Mouse (Mus musculus): ENCODE measurements around the gene E2f6. TPM values are rescaled to one million over a fixed set of nuclear protein-coding genes. Genes with fewer than 3 reads are reported as not detected.

E2f6 gene
- total RNA-seq (2021) = 100 to 1,000 TPM; 139 to 159 TPM
- long read RNA-seq, experiment 1, transcript E2f6-202 (4 exons, 3,018 nt) = minor isoform, 6 of 287 reads
- long read RNA-seq, experiment 1, transcript E2f6-201 (7 exons, 2,418 nt) = minor isoform, 80 of 287 reads
- long read RNA-seq, experiment 1, transcript E2f6-204 (8 exons, 2,362 nt) = major isoform, 165 of 287 reads
- long read RNA-seq, experiment 1, partial matches to known transcripts = 10 of 287 reads
- long read RNA-seq, experiment 1, other reads (novel, unspliced or antisense) = 26 of 287 reads
- long read RNA-seq, experiment 2, transcript E2f6-204 (8 exons, 2,362 nt) = major isoform, 188 of 301 reads
- long read RNA-seq, experiment 2, transcript E2f6-201 (7 exons, 2,418 nt) = minor isoform, 69 of 301 reads
- long read RNA-seq, experiment 2, partial matches to known transcripts = 14 of 301 reads
- long read RNA-seq, experiment 2, other reads (novel, unspliced or antisense) = 25 of 301 reads

GRCm38 (mm10) chr12:16810525-16811431 is at the start of gene E2f6:
Gene E2f6 (plus strand): TSS chr12:16810963.
- intact Hi-C loops (cut with DNase I) = no loop called here
- H3K27ac ChIP-seq = peak within 1 kb of the TSS; percentile 88
- TF ChIP-seq CTCF (IDR thresholded peaks at IDR 0.05) = no peak
- H3K4me3 ChIP-seq = peak within 1 kb of the TSS; percentile 91
- peak; percentile 88 for DNase-seq

GRCm38 (mm10) chr12:16761461-16761860 is 49.3 kb upstream of the E2f6 start:
- DNase-seq = no peak
- intact Hi-C loops (cut with DNase I) = no loop called here
- Histone ChIP-seq H3K27ac (no peak overlapping the region), H3K4me3 (no peak overlapping the region)
- no peak for TF ChIP-seq CTCF (IDR thresholded peaks at IDR 0.05)

GRCm38 (mm10) chr12:16763649-16764422 is 46.9 kb upstream of the E2f6 start:
- Histone ChIP-seq H3K4me3 (no peak overlapping the region), H3K27ac (no peak overlapping the region)
- DNase-seq = no peak
- no peak for TF ChIP-seq CTCF (IDR thresholded peaks at IDR 0.05)
- intact Hi-C loops (cut with DNase I) = no loop called here

- intact Hi-C loops (cut with DNase I) = no loop called here
- H3K4me3 ChIP-seq = no peak overlapping the region
- no peak for TF ChIP-seq CTCF (IDR thresholded peaks at IDR 0.05)
- no peak for DNase-seq
- H3K27ac ChIP-seq = 0 out of 2 replicates have a peak overlapping the region, but pooled peaks have one; percentile 0
Observed at GRCm38 (mm10) chr12:16764776-16765445, 45.9 kb upstream of the E2f6 start.

GRCm38 (mm10) chr12:16768251-16768650 is 42.5 kb upstream of the E2f6 start:
- no peak for TF ChIP-seq CTCF (IDR thresholded peaks at IDR 0.05)
- no peak for DNase-seq
- Histone ChIP-seq H3K27ac (peak overlapping the region; percentile 3; the same call in 1 of the 2 replicates), H3K4me3 (no peak overlapping the region)
- intact Hi-C loops (cut with DNase I) = no loop called here

- no peak overlapping the region for H3K4me3 ChIP-seq
- no peak for DNase-seq
- TF ChIP-seq CTCF (IDR thresholded peaks at IDR 0.05) = no peak
- peak overlapping the region; percentile 3; the same call in 1 of the 2 replicates for H3K27ac ChIP-seq
- intact Hi-C loops (cut with DNase I) = no loop called here
Observed at GRCm38 (mm10) chr12:16768711-16769110, 42.1 kb upstream of the E2f6 start.

GRCm38 (mm10) chr12:16769601-16770165 is 41.1 kb upstream of the E2f6 start:
- TF ChIP-seq CTCF (IDR thresholded peaks at IDR 0.05) = no peak
- H3K27ac ChIP-seq = no peak overlapping the region
- no peak for DNase-seq
- intact Hi-C loops (cut with DNase I) = no loop called here
- H3K4me3 ChIP-seq = no peak overlapping the region

- no peak overlapping the region for H3K4me3 ChIP-seq
- intact Hi-C loops (cut with DNase I) = no loop called here
- no peak for TF ChIP-seq CTCF (IDR thresholded peaks at IDR 0.05)
Observed at GRCm38 (mm10) chr12:16774605-16775004, 36.2 kb upstream of the E2f6 start.

GRCm38 (mm10) chr12:16775351-16775750 is 35.4 kb upstream of the E2f6 start:
- intact Hi-C loops (cut with DNase I) = no loop called here
- no peak for TF ChIP-seq CTCF (IDR thresholded peaks at IDR 0.05)
- H3K27ac ChIP-seq = no peak overlapping the region
- H3K4me3 ChIP-seq = no peak overlapping the region
- no peak for DNase-seq

More at GRCm38 (mm10) chr12:16774605-16775004, 36.2 kb upstream of the E2f6 start:
- DNase-seq = no peak
- H3K27ac ChIP-seq = no peak overlapping the region

GRCm38 (mm10) chr12:16778523-16778922 is 32.2 kb upstream of the E2f6 start:
- DNase-seq = no peak
- H3K4me3 ChIP-seq = no peak overlapping the region
- intact Hi-C loops (cut with DNase I) = no loop called here
- H3K27ac ChIP-seq = no peak overlapping the region
- TF ChIP-seq CTCF (IDR thresholded peaks at IDR 0.05) = no peak

GRCm38 (mm10) chr12:16779165-16779564 is 31.6 kb upstream of the E2f6 start:
- TF ChIP-seq CTCF (IDR thresholded peaks at IDR 0.05) = no peak
- no peak for DNase-seq
- intact Hi-C loops (cut with DNase I) = no loop called here
- no peak overlapping the region for H3K27ac ChIP-seq
- no peak overlapping the region for H3K4me3 ChIP-seq

Measured in gastrocnemius, adult 2 months (tissue).